Mouse (Mus musculus) kidney, adult 2 months (tissue): Measurements from ENCODE around the gene Tmigd1. TPM values are rescaled to one million over a fixed set of nuclear protein-coding genes. Genes with fewer than 3 reads are reported as not detected.
A peak's percentile ranks its signal among the peaks of the same experiment; 100 is the strongest.

ENCODE experiments used
- DNase-seq: peaks from one replicate; pipeline ENCODE4 v3.0.0; 2021
- H3K27ac ChIP-seq: fragments of 200-500 bp; 2 replicates; pipeline ENCODE4 v1.5.1; 2012; ENCODE audit warnings: low read depth, low read length, control low read depth, inconsistent platforms; ENCODE audit not compliant: insufficient read depth
- H3K27me3 ChIP-seq: fragments of 200-500 bp; replicated peaks from 2 replicates; pipeline ENCODE4 v1.6.1; 2012; ENCODE audit warnings: mild to moderate bottlenecking, moderate library complexity, low read length, inconsistent platforms; ENCODE audit not compliant: control insufficient read depth, insufficient read depth
- H3K36me3 ChIP-seq: fragments of 200-500 bp; 2 replicates; pipeline ENCODE4 v1.6.1; 2012; ENCODE audit warnings: mild to moderate bottlenecking, moderate library complexity, low read length, inconsistent platforms; ENCODE audit not compliant: control insufficient read depth, insufficient read depth
- H3K4me1 ChIP-seq: fragments of 200-500 bp; 2 replicates; pipeline ENCODE4 v1.6.1; 2011; ENCODE audit warnings: low read length; ENCODE audit not compliant: control insufficient read depth, insufficient read depth
- H3K4me3 ChIP-seq: fragments of 200-500 bp; 2 replicates; pipeline ENCODE4 v1.5.1; 2011; ENCODE audit warnings: mild to moderate bottlenecking, low read depth, low read length, control low read depth; ENCODE audit not compliant: insufficient read depth
- CTCF ChIP-seq: fragments of 200-500 bp; conservative IDR thresholded peaks from 2 replicates; pipeline ENCODE4 v1.5.1; 2011; ENCODE audit warnings: low read depth, mild to moderate bottlenecking, control low read depth, low read length, moderate library complexity, mixed read lengths; ENCODE audit not compliant: insufficient read depth, insufficient read length
- POLR2A ChIP-seq: fragments of 200-500 bp; IDR thresholded peaks from one replicate; pipeline ENCODE4 v1.6.1; 2011; ENCODE audit warnings: low read depth, low read length, control low read depth
- WGBS: fragments of 180-500 bp; shearing (Covaris S2); methylation state at CpG from one replicate; pipeline ENCODE4 v1.1.7; 2018; 5-methylcytosine and 5-hydroxymethylcytosine counted together
- polyA plus RNA-seq: library from polyadenylated mRNA; depleted of rRNA; stranded (reverse); fragments of >200 nt; gene quantifications from 2 replicates; pipeline ENCODE4 v1.2.3, GENCODE M21; 2012; rRNA removed

Gene Tmigd1
- 36.1 and 39.0 TPM in 2 replicates for polyA plus RNA-seq

- H3K4me3 ChIP-seq = no peak within 1 kb of the TSS
- H3K27ac ChIP-seq = no peak within 1 kb of the TSS
- no peaks in the 10 kb centered on the region for H3K36me3 ChIP-seq
- TF ChIP-seq CTCF (no peak), POLR2A (no peak)
- no peak for DNase-seq
- peaks cover 17% of the 10 kb centered on the region for H3K4me1 ChIP-seq
- 61% methylated on average over 7 of the region's 7 CpGs for WGBS
- H3K27me3 ChIP-seq = no peaks in the 10 kb centered on the region
These were observed at the start of gene Tmigd1 for GRCm38 (mm10) chr11:76901579-76902361. Gene Tmigd1 (plus strand): TSS chr11:76902159.

GRCm38 (mm10) chr11:76854475-76855341, 47.3 kb upstream of the Tmigd1 start:
- H3K4me1 ChIP-seq = peaks cover 5% of the 10 kb centered on the region; the same call in 1 of the 2 replicates
- no peak overlapping the region for H3K4me3 ChIP-seq
- no peak overlapping the region for H3K27ac ChIP-seq
- 39% methylated on average over 17 of the region's 17 CpGs for WGBS
- H3K27me3 ChIP-seq = no peaks in the 10 kb centered on the region
- TF ChIP-seq POLR2A (no peak), CTCF (no peak)
- peak; percentile 81 for DNase-seq
- no peaks in the 10 kb centered on the region for H3K36me3 ChIP-seq

GRCm38 (mm10) chr11:76856601-76857000, 45.4 kb upstream of the Tmigd1 start:
- H3K4me1 ChIP-seq = peaks cover 5% of the 10 kb centered on the region; the same call in 1 of the 2 replicates
- H3K27ac ChIP-seq = no peak overlapping the region
- TF ChIP-seq CTCF (no peak), POLR2A (no peak)
- H3K4me3 ChIP-seq = no peak overlapping the region
- no peaks in the 10 kb centered on the region for H3K27me3 ChIP-seq
- no peak for DNase-seq
- no peaks in the 10 kb centered on the region for H3K36me3 ChIP-seq
- WGBS = 72% methylated on average over 2 of the region's 2 CpGs

- Histone ChIP-seq H3K27ac (no peak overlapping the region), H3K4me3 (no peak overlapping the region), H3K27me3 (no peaks in the 10 kb centered on the region), H3K4me1 (peaks cover 5% of the 10 kb centered on the region; the same call in 1 of the 2 replicates), H3K36me3 (no peaks in the 10 kb centered on the region)
- 76% methylated on average over 7 of the region's 7 CpGs for WGBS
- DNase-seq = no peak
- TF ChIP-seq POLR2A = no peak
These were observed 44.8 kb upstream of the Tmigd1 start for GRCm38 (mm10) chr11:76857111-76857510.

DNA sequence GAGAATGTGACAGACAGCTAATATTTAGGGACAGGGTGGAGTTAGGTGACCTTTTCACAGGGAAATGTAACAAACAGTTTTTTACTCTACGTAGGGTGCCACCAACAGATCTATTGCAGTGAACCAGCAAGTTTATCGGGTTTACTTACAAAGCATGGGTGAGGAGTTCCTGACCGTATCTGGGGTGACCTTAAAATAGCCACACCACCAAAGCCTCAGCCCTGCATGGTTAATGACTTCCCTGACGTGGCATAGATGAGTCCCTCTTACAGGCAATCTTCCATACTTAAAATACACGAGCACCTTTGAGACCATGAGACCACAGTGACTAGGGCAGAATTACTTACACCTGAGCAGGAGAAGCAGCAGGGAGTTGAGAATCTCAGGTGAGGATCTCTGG, 43.2 kb upstream of the Tmigd1 start:
- Histone ChIP-seq H3K27me3 (no peaks in the 10 kb centered on the region), H3K36me3 (no peaks in the 10 kb centered on the region), H3K27ac (no peak overlapping the region), H3K4me1 (peaks cover 5% of the 10 kb centered on the region; the same call in 1 of the 2 replicates), H3K4me3 (no peak overlapping the region)
- TF ChIP-seq POLR2A (no peak), CTCF (no peak)
- WGBS = 40% methylated on average over 5 of the region's 5 CpGs
- DNase-seq = no peak

DNA sequence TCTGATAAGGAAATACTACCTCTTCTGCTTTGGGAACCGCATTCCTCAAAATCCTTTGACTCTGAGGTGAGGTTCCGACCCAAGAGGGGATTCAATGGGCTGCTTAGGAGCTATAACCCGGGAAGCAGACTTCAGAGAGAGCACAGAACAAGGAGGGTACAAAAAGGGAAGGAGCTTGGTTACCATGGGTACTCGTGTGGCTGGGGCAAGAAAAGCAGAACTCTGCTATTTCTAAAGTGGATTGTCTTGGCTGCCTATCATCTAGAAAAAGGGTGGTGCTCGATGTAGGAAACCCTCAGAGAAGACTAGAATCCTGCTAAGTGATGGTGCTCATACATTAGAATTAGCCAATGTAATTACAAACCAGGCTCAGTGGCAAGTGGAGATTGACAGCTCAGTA, 42.7 kb upstream of the Tmigd1 start:
- H3K4me3 ChIP-seq = no peak overlapping the region
- peaks cover 5% of the 10 kb centered on the region; the same call in 1 of the 2 replicates for H3K4me1 ChIP-seq
- no peaks in the 10 kb centered on the region for H3K27me3 ChIP-seq
- TF ChIP-seq POLR2A (no peak), CTCF (no peak)
- WGBS = 75% methylated on average over 5 of the region's 5 CpGs
- no peaks in the 10 kb centered on the region for H3K36me3 ChIP-seq
- DNase-seq = no peak
- H3K27ac ChIP-seq = no peak overlapping the region

DNA sequence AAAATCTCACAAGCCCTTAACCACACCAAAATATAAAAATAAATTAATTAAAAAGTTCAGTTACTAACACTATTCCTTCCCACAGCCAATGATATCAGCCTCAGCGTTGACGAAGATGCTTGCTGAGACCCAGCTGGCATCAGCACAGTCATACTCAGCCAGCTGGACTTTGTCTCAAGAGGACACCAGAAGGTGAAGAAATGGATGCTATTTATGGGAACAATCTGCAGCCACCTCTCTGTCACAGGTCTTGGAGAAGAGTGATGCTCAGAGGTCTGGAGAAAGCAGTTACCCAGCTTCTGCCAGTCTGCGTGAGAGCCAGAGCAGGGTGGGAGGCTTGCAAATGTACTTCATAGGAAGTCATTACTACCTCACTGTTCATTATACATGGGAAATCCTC, 40.8 kb upstream of the Tmigd1 start:
- Histone ChIP-seq H3K4me3 (no peak overlapping the region), H3K27me3 (no peaks in the 10 kb centered on the region), H3K36me3 (no peaks in the 10 kb centered on the region), H3K4me1 (no peaks in the 10 kb centered on the region), H3K27ac (no peak overlapping the region)
- no peak for TF ChIP-seq POLR2A
- no peak for TF ChIP-seq CTCF
- WGBS = 78% methylated on average over 3 of the region's 3 CpGs
- no peak for DNase-seq
